Mouse (Mus musculus): ENCODE measurements around the gene Cdc42. TPM values are rescaled to one million over a fixed set of nuclear protein-coding genes. Genes with fewer than 3 reads are reported as not detected.

Cdc42 gene
- polyA plus RNA-seq, 1 experiment from 2014 or later, result 235 TPM

DNA sequence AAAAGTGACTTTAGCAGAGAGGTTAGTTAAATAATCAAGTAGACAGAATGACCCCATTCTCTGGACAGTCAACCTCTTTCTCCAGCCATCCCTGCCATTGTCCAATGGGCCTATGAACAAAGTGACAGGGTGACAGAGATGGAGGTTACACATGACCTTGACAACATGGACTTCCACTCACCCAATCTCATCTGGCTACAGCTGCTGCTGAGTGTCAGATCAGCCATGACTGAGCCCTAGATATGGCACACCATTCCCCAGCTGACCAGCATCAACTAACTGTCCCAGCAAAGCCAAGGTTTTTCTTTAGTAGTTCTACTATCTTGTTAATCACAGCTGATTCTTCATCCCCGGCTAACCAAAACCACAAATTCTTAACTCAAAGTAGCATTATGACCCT lies 14.7 kb downstream of the Cdc42 start:
- no peaks in the 10 kb centered on the region for H3K36me3 ChIP-seq (ENCODE audit: control insufficient read depth, insufficient read depth)
- H3K9me3 ChIP-seq (replicated peaks; ENCODE audit: control insufficient read depth, low read length), result no peaks in the 10 kb centered on the region
- H3K4me2 ChIP-seq (ENCODE audit: low read depth, low read length), result no peak overlapping the region
- WGBS (ENCODE audit: insufficient replicate concordance), result 32% methylated on average over 1 of the region's 1 CpGs
- H3K4me1 ChIP-seq (ENCODE audit: control insufficient read depth, low read depth, low read length), result peaks cover 14% of the 10 kb centered on the region
- H3K4me3 ChIP-seq (ENCODE audit: low read depth, low read length), result no peak overlapping the region
- H3K27me3 ChIP-seq (ENCODE audit: control insufficient read depth, insufficient read depth, low read depth, low read length), result no peaks in the 10 kb centered on the region
- ATAC-seq (ENCODE audit: low read depth), result no peak
- no peak overlapping the region for H3K9ac ChIP-seq (ENCODE audit: low read depth, low read length)
- H3K27ac ChIP-seq (ENCODE audit: low read length), result no peak overlapping the region

DNA sequence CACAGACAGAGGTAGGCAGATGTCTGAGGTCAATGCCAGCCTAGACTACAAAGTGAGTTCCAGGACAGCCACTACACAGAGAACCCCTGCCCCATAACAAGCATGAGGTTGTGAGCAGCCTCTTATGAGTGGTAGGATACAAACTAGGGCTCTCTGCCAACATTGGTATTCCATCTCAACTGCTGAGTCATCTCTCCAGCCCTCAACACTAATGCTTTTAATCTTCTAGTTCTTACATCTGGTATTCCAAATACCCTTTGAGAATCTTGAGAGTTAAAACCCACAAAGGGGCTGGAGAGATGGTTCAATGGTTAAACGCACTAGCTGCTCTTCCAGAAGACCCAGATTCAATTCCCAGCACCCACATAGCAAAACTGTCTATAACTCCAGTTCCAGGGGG lies 18.1 kb downstream of the Cdc42 start:
- H3K4me1 ChIP-seq (ENCODE audit: control insufficient read depth, low read depth, low read length), result peaks cover 24% of the 10 kb centered on the region
- WGBS (ENCODE audit: insufficient replicate concordance), result 62% methylated on average over 1 of the region's 1 CpGs
- H3K4me3 ChIP-seq (ENCODE audit: low read depth, low read length), result no peak overlapping the region
- ATAC-seq (ENCODE audit: low read depth), result no peak
- no peak overlapping the region for H3K4me2 ChIP-seq (ENCODE audit: low read depth, low read length)
- no peak overlapping the region for H3K27ac ChIP-seq (ENCODE audit: low read length)
- no peak overlapping the region for H3K9ac ChIP-seq (ENCODE audit: low read depth, low read length)
- no peaks in the 10 kb centered on the region for H3K27me3 ChIP-seq (ENCODE audit: control insufficient read depth, insufficient read depth, low read depth, low read length)
- no peaks in the 10 kb centered on the region for H3K9me3 ChIP-seq (replicated peaks; ENCODE audit: control insufficient read depth, low read length)
- peaks cover 6% of the 10 kb centered on the region; the same call in 1 of the 2 replicates for H3K36me3 ChIP-seq (ENCODE audit: control insufficient read depth, insufficient read depth)

DNA sequence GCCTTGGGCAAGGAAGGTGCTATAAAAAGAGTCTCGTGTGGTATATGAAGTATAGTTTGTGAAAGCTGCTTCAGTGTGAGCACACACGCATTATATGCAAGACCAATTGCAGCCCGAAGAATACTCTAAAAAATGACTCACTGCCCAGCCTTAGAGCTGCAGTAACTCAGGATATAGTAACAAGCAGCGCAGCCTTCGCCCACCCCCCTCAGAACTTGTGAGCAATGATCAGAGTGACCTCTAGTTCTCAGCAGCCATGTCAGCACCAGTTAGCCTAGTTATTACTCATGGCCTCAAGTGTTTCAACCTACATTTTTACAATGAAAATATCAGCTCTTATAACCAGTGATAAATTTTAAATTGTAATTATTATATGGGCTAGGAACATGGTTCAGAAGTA lies 21.1 kb downstream of the Cdc42 start:
- WGBS (ENCODE audit: insufficient replicate concordance), result 82% methylated on average over 5 of the region's 5 CpGs
- Histone ChIP-seq H3K4me3 (ENCODE audit: low read depth, low read length) (no peak overlapping the region), H3K27ac (ENCODE audit: low read length) (no peak overlapping the region), H3K4me2 (ENCODE audit: low read depth, low read length) (no peak overlapping the region), H3K9ac (ENCODE audit: low read depth, low read length) (no peak overlapping the region), H3K9me3 (replicated peaks; ENCODE audit: control insufficient read depth, low read length) (no peaks in the 10 kb centered on the region), H3K4me1 (ENCODE audit: control insufficient read depth, low read depth, low read length) (peaks cover 20% of the 10 kb centered on the region), H3K36me3 (ENCODE audit: control insufficient read depth, insufficient read depth) (peaks cover 18% of the 10 kb centered on the region), H3K27me3 (ENCODE audit: control insufficient read depth, insufficient read depth, low read depth, low read length) (no peaks in the 10 kb centered on the region)
- no peak for ATAC-seq (ENCODE audit: low read depth)

DNA sequence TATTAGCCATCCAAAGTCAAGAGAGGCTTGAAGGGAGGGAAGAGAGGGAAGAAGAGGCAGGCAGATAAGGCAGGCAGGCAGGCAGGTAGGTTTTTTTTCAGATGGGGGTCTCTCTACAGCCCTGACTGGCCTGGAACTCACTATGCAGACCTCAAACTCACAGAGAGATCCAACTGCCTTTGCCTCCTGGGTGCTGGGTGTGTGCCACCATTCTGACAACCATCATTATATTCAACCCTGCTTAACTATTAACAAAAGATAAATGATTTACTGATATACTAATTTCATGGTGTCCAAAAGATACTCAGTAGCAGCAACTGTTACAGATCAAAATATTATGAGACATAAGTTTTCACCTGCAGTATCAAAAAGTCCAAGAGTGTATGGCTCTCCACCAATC lies 25.5 kb downstream of the Cdc42 start:
- no peak for ATAC-seq (ENCODE audit: low read depth)
- Histone ChIP-seq H3K4me2 (ENCODE audit: low read depth, low read length) (no peak overlapping the region), H3K4me3 (ENCODE audit: low read depth, low read length) (no peak overlapping the region), H3K4me1 (ENCODE audit: control insufficient read depth, low read depth, low read length) (peaks cover 3% of the 10 kb centered on the region; the same call in 1 of the 2 replicates), H3K9ac (ENCODE audit: low read depth, low read length) (no peak overlapping the region), H3K27me3 (ENCODE audit: control insufficient read depth, insufficient read depth, low read depth, low read length) (no peaks in the 10 kb centered on the region), H3K9me3 (replicated peaks; ENCODE audit: control insufficient read depth, low read length) (no peaks in the 10 kb centered on the region), H3K36me3 (ENCODE audit: control insufficient read depth, insufficient read depth) (peaks cover 41% of the 10 kb centered on the region), H3K27ac (ENCODE audit: low read length) (no peak overlapping the region)

DNA sequence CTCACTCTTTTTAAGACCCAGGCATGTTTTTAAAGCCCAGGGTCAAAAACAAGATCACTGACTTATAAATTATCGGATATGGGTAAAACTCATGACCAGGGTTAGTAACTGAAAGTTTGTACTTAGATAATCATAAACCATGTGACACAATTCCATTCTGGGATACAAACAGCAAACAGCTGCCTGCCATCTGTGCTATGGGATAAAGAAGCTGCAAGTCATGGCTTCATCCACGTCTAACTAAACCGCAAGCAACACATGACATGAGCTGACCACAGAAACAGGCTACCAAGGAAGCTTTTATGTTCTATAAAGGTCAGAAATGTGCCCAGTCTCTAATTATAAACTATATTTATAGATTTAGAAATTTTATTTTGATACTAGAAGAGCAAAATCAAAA lies 31.0 kb downstream of the Cdc42 start:
- no peak overlapping the region for H3K9ac ChIP-seq (ENCODE audit: low read depth, low read length)
- peaks cover 36% of the 10 kb centered on the region for H3K36me3 ChIP-seq (ENCODE audit: control insufficient read depth, insufficient read depth)
- H3K9me3 ChIP-seq (replicated peaks; ENCODE audit: control insufficient read depth, low read length), result no peaks in the 10 kb centered on the region
- no peak overlapping the region for H3K27ac ChIP-seq (ENCODE audit: low read length)
- H3K4me1 ChIP-seq (ENCODE audit: control insufficient read depth, low read depth, low read length), result no peaks in the 10 kb centered on the region
- WGBS (ENCODE audit: insufficient replicate concordance), result 64% methylated on average over 3 of the region's 3 CpGs
- H3K4me2 ChIP-seq (ENCODE audit: low read depth, low read length), result no peak overlapping the region
- no peak overlapping the region for H3K4me3 ChIP-seq (ENCODE audit: low read depth, low read length)
- H3K27me3 ChIP-seq (ENCODE audit: control insufficient read depth, insufficient read depth, low read depth, low read length), result no peaks in the 10 kb centered on the region
- ATAC-seq (ENCODE audit: low read depth), result peak; percentile 35

DNA sequence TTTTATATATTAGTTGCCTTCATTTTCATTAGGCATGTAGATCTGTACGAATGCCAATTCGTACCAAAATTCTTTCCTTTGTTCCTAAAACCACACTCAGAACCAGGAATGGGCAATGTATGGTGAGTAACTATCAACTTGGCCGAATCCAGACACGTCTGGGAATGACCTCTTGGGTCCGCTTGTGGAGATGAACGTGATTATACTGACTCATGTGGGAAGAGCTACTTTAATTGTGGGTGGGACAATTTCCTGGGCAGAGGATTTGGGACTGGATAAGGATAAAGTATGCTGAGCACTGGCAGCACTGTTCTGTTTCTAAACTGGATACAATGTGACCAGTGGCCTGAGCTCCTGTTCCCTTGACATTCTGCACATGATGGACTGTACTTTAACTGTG lies 32.6 kb downstream of the Cdc42 start:
- Histone ChIP-seq H3K27me3 (ENCODE audit: control insufficient read depth, insufficient read depth, low read depth, low read length) (no peaks in the 10 kb centered on the region), H3K27ac (ENCODE audit: low read length) (no peak overlapping the region), H3K9me3 (replicated peaks; ENCODE audit: control insufficient read depth, low read length) (no peaks in the 10 kb centered on the region), H3K4me1 (ENCODE audit: control insufficient read depth, low read depth, low read length) (no peaks in the 10 kb centered on the region), H3K36me3 (ENCODE audit: control insufficient read depth, insufficient read depth) (peaks cover 36% of the 10 kb centered on the region), H3K4me2 (ENCODE audit: low read depth, low read length) (no peak overlapping the region), H3K9ac (ENCODE audit: low read depth, low read length) (no peak overlapping the region), H3K4me3 (ENCODE audit: low read depth, low read length) (no peak overlapping the region)
- ATAC-seq (ENCODE audit: low read depth), result no peak
- WGBS (ENCODE audit: insufficient replicate concordance), result 85% methylated on average over 6 of the region's 6 CpGs

DNA sequence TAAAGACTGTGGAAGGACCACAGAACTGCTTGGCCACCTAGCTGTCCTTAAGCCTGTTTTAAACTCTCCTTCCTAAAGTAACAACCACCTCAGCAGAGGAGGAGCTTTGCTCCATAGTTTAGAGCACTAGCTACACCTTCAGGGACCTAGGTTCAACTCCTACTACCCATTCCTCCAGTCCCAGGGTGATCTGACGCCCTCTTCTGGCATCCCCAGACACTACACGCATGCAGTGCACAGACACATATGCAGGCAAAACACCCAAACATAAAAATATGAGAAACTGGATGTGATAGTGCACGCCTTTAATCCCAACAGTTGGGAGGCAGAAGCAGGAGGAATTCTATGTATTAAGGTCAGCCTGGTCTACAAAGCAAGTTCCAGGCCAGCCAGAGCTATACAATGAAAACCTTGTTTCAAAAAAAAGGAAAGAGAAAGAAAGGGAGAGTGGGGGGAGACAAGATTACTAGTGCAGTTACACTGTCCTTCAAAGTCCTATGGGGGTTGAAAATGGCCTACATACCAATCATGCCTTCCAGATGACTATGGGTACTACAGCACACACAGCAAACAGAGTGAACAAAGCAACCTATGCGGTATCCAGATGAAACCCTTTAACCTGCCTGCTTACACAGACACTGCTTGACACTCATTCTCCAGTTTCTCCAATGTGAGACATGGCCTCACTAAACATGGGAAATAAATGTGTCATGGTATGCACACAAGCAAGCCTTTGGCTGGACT lies 41.3 kb downstream of the Cdc42 start:
- H3K36me3 ChIP-seq (ENCODE audit: control insufficient read depth, insufficient read depth), result peaks cover 8% of the 10 kb centered on the region
- no peak for ATAC-seq (ENCODE audit: low read depth)
- H3K27me3 ChIP-seq (ENCODE audit: control insufficient read depth, insufficient read depth, low read depth, low read length), result no peaks in the 10 kb centered on the region
- no peaks in the 10 kb centered on the region for H3K9me3 ChIP-seq (replicated peaks; ENCODE audit: control insufficient read depth, low read length)
- H3K4me3 ChIP-seq (ENCODE audit: low read depth, low read length), result no peak overlapping the region
- WGBS (ENCODE audit: insufficient replicate concordance), result 78% methylated on average over 4 of the region's 4 CpGs
- H3K4me2 ChIP-seq (ENCODE audit: low read depth, low read length), result no peak overlapping the region
- no peaks in the 10 kb centered on the region; the same call in none of the 2 replicates for H3K4me1 ChIP-seq (ENCODE audit: control insufficient read depth, low read depth, low read length)
- H3K9ac ChIP-seq (ENCODE audit: low read depth, low read length), result no peak overlapping the region
- no peak overlapping the region for H3K27ac ChIP-seq (ENCODE audit: low read length)

DNA sequence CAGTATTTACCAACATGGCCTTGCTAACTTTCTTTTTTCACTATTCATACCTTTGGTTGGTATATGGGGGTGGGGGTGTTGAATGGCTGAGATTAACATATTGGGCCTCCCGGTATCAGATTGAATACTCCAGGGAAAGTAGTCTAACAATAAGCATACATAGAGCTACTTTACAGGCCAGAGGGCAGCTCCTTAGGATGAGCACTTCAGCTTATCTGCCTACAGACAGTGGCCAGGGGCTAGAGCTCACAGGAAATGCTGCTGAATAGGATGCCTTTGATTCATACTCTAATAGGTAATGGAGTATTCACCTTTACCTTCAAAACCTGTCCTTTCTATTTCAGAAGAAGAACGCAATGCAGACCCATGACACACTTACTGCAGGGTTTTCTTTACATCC lies 42.5 kb downstream of the Cdc42 start:
- Histone ChIP-seq H3K4me2 (ENCODE audit: low read depth, low read length) (no peak overlapping the region), H3K27ac (ENCODE audit: low read length) (no peak overlapping the region), H3K27me3 (ENCODE audit: control insufficient read depth, insufficient read depth, low read depth, low read length) (no peaks in the 10 kb centered on the region), H3K4me3 (ENCODE audit: low read depth, low read length) (no peak overlapping the region), H3K9ac (ENCODE audit: low read depth, low read length) (no peak overlapping the region), H3K9me3 (replicated peaks; ENCODE audit: control insufficient read depth, low read length) (no peaks in the 10 kb centered on the region), H3K4me1 (ENCODE audit: control insufficient read depth, low read depth, low read length) (no peaks in the 10 kb centered on the region; the same call in none of the 2 replicates), H3K36me3 (ENCODE audit: control insufficient read depth, insufficient read depth) (peaks cover 5% of the 10 kb centered on the region)
- 83% methylated on average over 2 of the region's 2 CpGs for WGBS (ENCODE audit: insufficient replicate concordance)
- ATAC-seq (ENCODE audit: low read depth), result no peak

DNA sequence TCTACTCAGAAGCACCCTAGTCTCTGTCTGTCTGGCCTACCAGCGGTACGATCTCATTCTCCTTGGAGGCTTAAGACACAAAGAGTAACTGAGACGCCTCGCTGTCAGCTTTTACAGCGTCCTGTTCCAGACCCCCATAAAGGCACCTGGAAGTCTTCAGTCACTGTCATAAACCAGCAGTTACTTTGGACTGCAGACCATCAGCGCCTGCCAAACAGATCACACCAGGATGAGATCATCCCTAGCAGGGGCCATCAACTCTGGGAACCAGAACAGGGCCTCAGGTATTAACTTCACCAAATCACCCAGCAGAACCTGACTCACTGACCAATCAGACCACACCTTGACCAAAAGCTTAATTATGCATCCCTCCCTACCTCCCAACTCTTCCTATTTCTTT lies 43.0 kb downstream of the Cdc42 start:
- Histone ChIP-seq H3K4me2 (ENCODE audit: low read depth, low read length) (no peak overlapping the region), H3K9me3 (replicated peaks; ENCODE audit: control insufficient read depth, low read length) (no peaks in the 10 kb centered on the region), H3K27ac (ENCODE audit: low read length) (0 out of 2 replicates have a peak overlapping the region, but pooled peaks have one; percentile 9), H3K27me3 (ENCODE audit: control insufficient read depth, insufficient read depth, low read depth, low read length) (no peaks in the 10 kb centered on the region), H3K9ac (ENCODE audit: low read depth, low read length) (no peak overlapping the region), H3K4me1 (ENCODE audit: control insufficient read depth, low read depth, low read length) (no peaks in the 10 kb centered on the region; the same call in none of the 2 replicates), H3K4me3 (ENCODE audit: low read depth, low read length) (no peak overlapping the region), H3K36me3 (ENCODE audit: control insufficient read depth, insufficient read depth) (peaks cover 5% of the 10 kb centered on the region)
- 73% methylated on average over 6 of the region's 6 CpGs for WGBS (ENCODE audit: insufficient replicate concordance)
- no peak for ATAC-seq (ENCODE audit: low read depth)
